Mouse (Mus musculus): Measurements from ENCODE around the gene Cntn5.
A peak's percentile ranks its signal among the peaks of the same experiment; 100 is the strongest.

Gene Cntn5

GRCm38 (mm10) chr9:10447220-10447837 is 457.2 kb downstream of the Cntn5 start:
- no peak for DNase-seq (ENCODE audit: low spot score)

GRCm38 (mm10) chr9:10412075-10412474 is 492.5 kb downstream of the Cntn5 start:
- DNase-seq (ENCODE audit: low spot score): no peak

GRCm38 (mm10) chr9:10400099-10400498 is 504.5 kb downstream of the Cntn5 start:
- no peak for DNase-seq (ENCODE audit: low spot score)

- no peak for DNase-seq (ENCODE audit: low spot score)
Observed at GRCm38 (mm10) chr9:10389863-10390262, 514.7 kb downstream of the Cntn5 start.

GRCm38 (mm10) chr9:10384455-10384854 is 520.1 kb downstream of the Cntn5 start:
- DNase-seq (ENCODE audit: low spot score): no peak

GRCm38 (mm10) chr9:10383140-10383539 is 521.4 kb downstream of the Cntn5 start:
- no peak for DNase-seq (ENCODE audit: low spot score)

- no peak for DNase-seq (ENCODE audit: low spot score)
Observed at GRCm38 (mm10) chr9:10381701-10382100, 522.9 kb downstream of the Cntn5 start.

- DNase-seq (ENCODE audit: low spot score): no peak
Observed at GRCm38 (mm10) chr9:10376261-10376660, 528.3 kb downstream of the Cntn5 start.

GRCm38 (mm10) chr9:10368971-10369370 is 535.6 kb downstream of the Cntn5 start:
- no peak for DNase-seq (ENCODE audit: low spot score)

- no peak for DNase-seq (ENCODE audit: low spot score)
Observed at GRCm38 (mm10) chr9:10368410-10368809, 536.2 kb downstream of the Cntn5 start.

- no peak for DNase-seq (ENCODE audit: low spot score)
Observed at GRCm38 (mm10) chr9:10366246-10366955, 538.2 kb downstream of the Cntn5 start.

- DNase-seq (ENCODE audit: low spot score): no peak
Observed at GRCm38 (mm10) chr9:10350909-10351655, 553.5 kb downstream of the Cntn5 start.

- no peak for DNase-seq (ENCODE audit: low spot score)
Observed at GRCm38 (mm10) chr9:10348741-10349140, 555.8 kb downstream of the Cntn5 start.

GRCm38 (mm10) chr9:10348222-10348621 is 556.4 kb downstream of the Cntn5 start:
- no peak for DNase-seq (ENCODE audit: low spot score)

GRCm38 (mm10) chr9:10340751-10341150 is 563.8 kb downstream of the Cntn5 start:
- DNase-seq (ENCODE audit: low spot score): no peak

- no peak for DNase-seq (ENCODE audit: low spot score)
Observed at GRCm38 (mm10) chr9:10339716-10340115, 564.9 kb downstream of the Cntn5 start.

- DNase-seq (ENCODE audit: low spot score): peak; percentile 21
Observed at GRCm38 (mm10) chr9:10324697-10325368, 579.7 kb downstream of the Cntn5 start.

GRCm38 (mm10) chr9:10269342-10269741 is 635.2 kb downstream of the Cntn5 start:
- no peak for DNase-seq (ENCODE audit: low spot score)

- DNase-seq (ENCODE audit: low spot score): no peak
Observed at GRCm38 (mm10) chr9:10268836-10269235, 635.7 kb downstream of the Cntn5 start.

- no peak for DNase-seq (ENCODE audit: low spot score)
Observed at GRCm38 (mm10) chr9:10265616-10266015, 639.0 kb downstream of the Cntn5 start.

GRCm38 (mm10) chr9:10233364-10233763 is 671.2 kb downstream of the Cntn5 start:
- no peak for DNase-seq (ENCODE audit: low spot score)

- DNase-seq (ENCODE audit: low spot score): no peak
Observed at GRCm38 (mm10) chr9:10232066-10232465, 672.5 kb downstream of the Cntn5 start.

Data from yolk sac, embryonic 10.5 days (tissue).